Mouse (Mus musculus) heart, postnatal 14 days (tissue): ENCODE measurements around the gene Gm45711. TPM values are rescaled to one million over a fixed set of nuclear protein-coding genes. Genes with fewer than 3 reads are reported as not detected.
A peak's percentile ranks its signal among the peaks of the same experiment; 100 is the strongest.
"Not testable (repeated sequence)": the region's sequence is repeated elsewhere in the genome, so short reads cannot be mapped to it uniquely, and the experiment has no call there.

Source experiments
- DNase-seq, 2 experiments: peaks; one replicate each; pipeline ENCODE4 v3.0.0; 2021 to 2022
- intact Hi-C: fragments of 180-260 bp; cut with DNase I; formaldehyde crosslinking; loops from one replicate; pipeline ENCODE4 v1.15.1; 2025
- long read RNA-seq, 2 experiments: library from polyadenylated mRNA; stranded (forward); transcript quantifications; one replicate each; pipeline ENCODE4 v2.0.0; 2021
- total RNA-seq, 2 experiments: library from RNA; stranded (reverse); gene quantifications; 2 replicates each; pipeline ENCODE4 v1.2.3; 2021

Gene Gm45711
- not detected for total RNA-seq
- long read RNA-seq, experiment 1: 0 reads
- long read RNA-seq, experiment 2: 0 reads

DNA sequence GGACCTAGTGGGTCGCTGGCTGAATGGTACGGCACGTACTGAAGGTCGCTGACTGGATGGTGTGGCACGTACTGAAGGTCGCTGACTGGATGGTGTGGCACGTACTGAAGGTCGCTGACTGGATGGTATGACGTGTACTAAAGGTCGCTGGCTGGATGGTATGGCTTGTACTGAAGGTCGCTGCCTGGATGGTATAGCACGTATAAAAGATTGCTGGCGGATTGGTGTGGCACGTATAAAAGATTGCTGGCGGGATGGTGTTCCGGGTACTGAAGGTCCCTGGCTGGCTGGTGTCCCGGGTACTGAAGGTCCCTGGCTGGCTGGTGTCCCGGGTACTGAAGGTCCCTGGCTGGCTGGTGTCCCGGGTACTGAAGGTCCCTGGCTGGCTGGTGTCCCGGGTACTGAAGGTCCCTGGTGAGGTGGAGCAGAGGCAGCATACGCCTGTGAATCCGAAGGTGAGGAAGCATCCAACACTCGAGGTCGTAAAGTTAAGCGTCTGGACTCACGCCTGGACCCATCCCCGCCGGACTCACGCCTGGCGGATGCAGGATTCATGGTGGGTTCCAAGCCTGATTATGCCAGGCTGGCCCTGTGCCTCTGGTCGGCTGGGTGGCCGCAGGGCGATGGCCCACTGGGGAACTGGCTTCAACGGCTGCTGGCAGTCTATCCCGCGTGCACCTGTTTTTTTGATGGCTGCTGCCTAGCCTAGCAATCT lies at the start of gene Gm45711, which contains the start of gene Cmtm1:
Gene Gm45711 (minus strand): TSS at position 641 of the 715 bp plus-strand sequence.
Gene Cmtm1 (minus strand): TSS at position 705 of the 715 bp plus-strand sequence.
- intact Hi-C loops: not testable (repeated sequence)
- DNase-seq: peak; percentile 14 to 35

DNA sequence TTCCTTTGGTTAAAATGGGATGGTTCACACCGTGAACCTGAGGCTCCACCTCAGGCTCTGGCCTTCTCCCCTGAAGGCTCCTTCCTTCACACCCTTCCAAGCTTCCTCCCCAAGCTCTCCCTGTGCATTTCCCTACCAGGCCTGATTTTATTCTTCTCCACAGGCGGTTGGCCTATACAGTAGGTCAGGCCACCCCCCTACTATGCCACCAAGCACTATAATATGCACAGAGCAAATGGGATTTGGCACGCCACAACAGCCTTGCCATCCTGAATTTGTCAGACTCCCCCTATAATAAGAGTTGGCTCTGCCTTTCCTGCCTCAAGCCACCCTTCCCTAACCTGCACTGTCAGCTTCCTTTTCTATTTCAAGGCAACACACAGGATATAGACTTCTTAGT lies 48.8 kb upstream of the Gm45711 start:
- intact Hi-C loops: no loop called here
- no peak for DNase-seq

DNA sequence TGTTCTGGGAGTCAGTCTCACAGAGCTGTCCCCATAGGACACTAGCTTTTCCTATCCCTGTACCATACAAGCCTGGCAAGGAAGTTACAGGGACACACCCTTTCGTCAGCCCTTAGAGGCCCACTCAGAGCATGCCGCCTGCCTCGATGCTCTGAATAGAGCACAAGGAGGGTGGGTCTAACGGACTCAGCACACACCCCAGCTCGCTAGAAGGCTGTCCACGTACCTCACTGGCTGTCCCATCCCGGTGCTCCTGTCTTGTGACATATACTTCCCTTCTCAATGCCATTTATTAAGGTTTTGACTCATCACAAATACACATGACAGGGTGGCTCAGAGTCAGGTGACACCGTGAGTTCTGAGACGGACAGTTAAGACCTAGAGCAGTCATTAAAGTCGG lies 44.6 kb upstream of the Gm45711 start:
- intact Hi-C loops: no loop called here
- no peak for DNase-seq

GRCm38 (mm10) chr8:104353186-104353585 lies 43.3 kb upstream of the Gm45711 start:
- intact Hi-C loops: no loop called here
- DNase-seq: no peak

DNA sequence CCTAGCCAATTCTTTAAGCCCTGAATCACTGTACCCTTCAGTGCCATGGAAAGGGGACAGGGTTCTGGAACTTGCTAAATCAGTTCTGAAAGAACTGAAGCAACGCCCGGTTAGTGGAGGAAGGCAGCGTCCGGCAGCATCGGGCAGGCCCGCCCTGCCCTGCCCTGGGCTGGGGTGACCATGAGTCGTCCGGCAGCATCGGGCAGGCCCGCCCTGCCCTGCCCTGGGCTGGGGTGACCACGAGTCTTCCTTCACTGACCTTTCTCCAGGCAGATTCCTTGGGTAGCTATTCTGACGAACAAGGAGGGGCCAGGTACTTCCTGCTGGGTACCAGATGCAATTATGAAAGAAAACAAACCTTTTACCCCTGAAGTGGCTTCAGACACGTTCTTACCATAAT lies 40.2 kb upstream of the Gm45711 start:
- DNase-seq: no peak
- intact Hi-C loops: no loop called here

- intact Hi-C loops: no loop called here
- DNase-seq: peak; percentile 41 to 58
Observed at GRCm38 (mm10) chr8:104348971-104349370, 39.1 kb upstream of the Gm45711 start.

GRCm38 (mm10) chr8:104346706-104347105 lies 36.8 kb upstream of the Gm45711 start:
- DNase-seq: no peak
- intact Hi-C loops: no loop called here

GRCm38 (mm10) chr8:104344622-104345021 lies 34.7 kb upstream of the Gm45711 start:
- no peak for DNase-seq
- intact Hi-C loops: loop anchor here (1.0 to 5.0 kb wide), 5 partner anchors 52 to 227 kb away; partner anchors contain the start of genes Car7, Dync1li2 and Nae1

GRCm38 (mm10) chr8:104343957-104344356 lies 34.1 kb upstream of the Gm45711 start:
- intact Hi-C loops: loop anchor here (1.0 to 5.0 kb wide), 5 partner anchors 53 to 227 kb away; partner anchors contain the start of genes Car7, Dync1li2 and Nae1
- DNase-seq: peak; percentile 90 to 93

GRCm38 (mm10) chr8:104342426-104342825 lies 32.5 kb upstream of the Gm45711 start:
- intact Hi-C loops: loop anchor here (5.0 kb wide), 2 partner anchors 190 to 195 kb away; partner anchors contain the start of genes Car7 and Nae1
- DNase-seq: no peak

- no peak for DNase-seq
- intact Hi-C loops: loop anchor here (2.0 to 5.0 kb wide), 3 partner anchors 91 to 194 kb away; partner anchors contain the start of genes Car7, Cklf and Nae1
Observed at GRCm38 (mm10) chr8:104341678-104342077, 31.8 kb upstream of the Gm45711 start.

DNA sequence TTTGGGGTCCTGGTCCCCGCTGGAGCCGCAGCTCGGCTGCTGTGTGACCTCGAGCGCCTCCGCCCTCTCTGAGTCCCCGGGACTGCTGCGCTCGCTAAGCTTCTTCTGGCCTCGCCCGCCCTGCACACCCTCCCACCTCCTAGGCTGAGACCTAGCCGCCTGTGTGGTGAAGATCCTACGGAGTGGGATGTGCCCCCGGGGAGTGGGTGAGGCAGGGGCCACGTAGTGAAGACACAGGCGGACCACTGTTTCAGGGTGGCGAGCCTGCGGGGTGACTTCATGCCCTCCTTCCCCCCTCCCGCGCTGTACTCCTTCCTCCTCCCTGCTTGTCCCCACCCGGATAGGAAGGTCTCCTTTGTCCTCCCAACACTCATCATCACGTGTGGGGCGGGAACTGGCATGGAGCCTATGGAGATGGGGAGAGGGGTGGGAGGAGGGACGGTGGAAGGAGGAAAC lies 31.3 kb upstream of the Gm45711 start:
- DNase-seq: peak; percentile 81 to 84

DNA sequence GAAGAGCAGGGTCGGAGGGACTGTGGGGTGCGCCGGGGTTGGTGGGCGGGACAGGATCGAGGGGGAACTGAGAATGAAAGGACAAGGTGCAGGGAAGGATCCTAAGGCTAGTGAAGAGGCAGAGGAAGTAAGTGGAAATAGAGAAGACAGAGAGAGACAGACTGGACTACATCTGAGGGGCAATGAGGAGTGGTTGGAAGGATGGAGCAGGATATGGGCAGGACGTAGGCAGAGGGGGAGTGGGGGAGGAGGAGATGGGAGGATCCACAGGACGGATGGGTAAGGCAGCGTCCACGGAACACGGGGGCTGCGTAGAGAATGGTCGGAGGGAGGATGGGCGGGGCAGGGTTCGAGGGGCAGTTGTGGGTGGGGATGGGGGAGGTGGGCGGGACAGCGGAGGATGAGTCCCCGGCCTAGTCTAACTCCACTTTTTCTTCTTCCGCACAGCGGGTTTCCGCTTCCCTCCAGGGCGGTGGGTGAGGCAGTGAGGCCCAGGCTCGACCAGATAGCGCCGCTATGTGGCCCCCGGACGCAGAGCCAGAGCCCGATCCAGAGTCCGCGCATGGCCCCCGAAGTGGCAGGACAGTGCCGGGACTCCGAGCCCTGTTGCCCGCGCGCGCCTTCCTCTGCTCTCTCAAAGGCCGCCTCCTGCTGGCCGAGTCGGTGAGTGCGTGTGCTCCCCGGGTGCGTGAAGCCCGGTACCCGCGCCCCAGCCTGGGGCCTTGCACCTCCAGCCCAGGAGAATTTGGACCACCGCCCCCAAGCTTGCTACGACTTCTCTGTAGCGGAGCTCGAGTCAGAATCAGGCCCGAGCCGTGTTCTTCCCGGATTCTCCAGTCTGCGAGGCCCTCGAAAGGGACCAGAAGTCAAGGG lies 30.6 kb upstream of the Gm45711 start:
- peak; percentile 82 to 83 for DNase-seq

More for the DNA sequence above, 31.3 kb upstream of the Gm45711 start:
- intact Hi-C loops: loop anchor here (2.0 to 5.0 kb wide), 3 partner anchors 90 to 194 kb away; partner anchors contain the start of genes Car7, Cklf and Nae1

DNA sequence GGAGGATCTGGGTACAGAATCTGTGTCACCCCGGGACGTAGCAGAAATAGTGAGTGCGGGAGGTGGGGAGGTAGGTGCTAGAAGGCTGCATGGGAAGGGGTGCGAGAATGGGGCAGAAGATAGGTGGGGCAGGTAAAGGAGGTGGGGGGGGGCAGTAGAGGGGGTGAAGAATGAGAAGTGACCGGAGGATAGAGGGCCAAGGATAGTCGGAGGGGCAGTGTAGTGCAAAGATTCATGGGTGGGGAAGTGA lies 30.0 kb upstream of the Gm45711 start:
- DNase-seq: peak in 1 of 2 experiments; percentile 18
- intact Hi-C loops: loop anchor here (2.0 to 10.0 kb wide), 4 partner anchors 89 to 245 kb away; partner anchors contain the start of genes Car7, Cklf and Nae1

More for the DNA sequence above, 30.6 kb upstream of the Gm45711 start:
- intact Hi-C loops: loop anchor here (2.0 to 5.0 kb wide), 3 partner anchors 90 to 193 kb away; partner anchors contain the start of genes Car7, Cklf and Nae1

DNA sequence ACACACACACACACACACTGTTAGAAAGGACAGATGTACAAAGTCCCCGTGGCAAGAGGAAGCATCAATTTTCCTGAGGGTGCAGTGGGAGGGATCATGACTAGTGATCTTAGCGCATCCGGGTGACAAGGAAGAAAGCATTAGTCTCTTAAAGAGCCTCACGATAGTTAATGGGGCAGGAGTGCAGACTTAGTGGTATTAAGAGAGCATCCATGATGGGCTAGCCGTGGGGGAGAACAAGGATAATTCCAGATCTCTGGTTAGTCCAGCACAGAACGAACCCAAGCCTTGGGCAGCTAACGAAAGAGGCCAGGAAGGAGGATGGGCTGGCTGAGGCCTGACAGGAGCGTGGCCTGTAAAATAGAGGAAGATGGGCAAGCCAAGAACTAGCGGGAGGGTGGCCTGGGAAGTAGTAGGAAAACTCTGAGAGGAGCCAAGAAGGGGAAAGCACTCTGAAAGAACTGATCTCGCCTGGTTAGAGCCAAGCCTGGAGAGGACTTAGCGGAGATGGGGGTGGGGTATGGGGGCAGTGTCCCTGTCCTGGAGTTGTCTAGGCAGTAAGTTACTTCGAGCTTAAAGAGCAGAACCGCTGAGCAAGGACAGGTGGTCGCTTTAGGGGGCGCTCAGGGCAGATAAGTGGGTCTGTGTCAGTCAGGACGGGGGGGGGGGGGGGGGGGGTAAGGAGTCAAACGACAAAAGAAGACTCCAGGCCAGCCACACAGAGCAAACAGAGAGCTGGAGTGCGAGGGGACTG lies 29.5 kb upstream of the Gm45711 start, which contains the start of gene Cmtm3:
Gene Cmtm3 (plus strand): TSS at position 182 of the 754 bp plus-strand sequence.
- intact Hi-C loops: loop anchor here (10.0 kb wide), 1 partner anchor 245 kb away; no protein-coding TSS in a partner anchor
- peak; percentile 38 to 49 for DNase-seq

- intact Hi-C loops: loop anchor here (10.0 kb wide), 1 partner anchor 243 kb away; no protein-coding TSS in a partner anchor
Observed at GRCm38 (mm10) chr8:104337890-104338289, 28.0 kb upstream of the Gm45711 start.

DNA sequence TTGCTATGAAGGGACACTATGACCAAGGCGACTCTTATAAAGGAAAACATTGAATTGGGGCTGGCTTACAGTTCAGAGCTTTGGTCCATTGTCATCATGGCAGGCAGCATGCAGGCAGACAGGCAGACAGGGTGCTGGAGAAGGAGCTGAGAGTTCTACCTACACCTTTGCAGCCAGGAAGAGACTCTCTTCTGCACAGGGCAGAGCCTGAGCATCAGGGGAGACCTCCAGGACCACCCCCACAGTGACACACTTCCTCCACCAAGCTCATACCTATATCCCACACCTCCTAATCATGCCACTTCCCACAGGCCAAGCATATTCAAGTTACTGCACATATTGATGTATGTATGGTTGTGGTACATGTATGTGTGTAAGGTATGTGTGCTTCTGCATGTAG lies 26.9 kb upstream of the Gm45711 start:
- intact Hi-C loops: loop anchor here (10.0 kb wide), 1 partner anchor 242 kb away; no protein-coding TSS in a partner anchor
- no peak for DNase-seq

More at GRCm38 (mm10) chr8:104337890-104338289, 28.0 kb upstream of the Gm45711 start:
- DNase-seq: no peak

DNA sequence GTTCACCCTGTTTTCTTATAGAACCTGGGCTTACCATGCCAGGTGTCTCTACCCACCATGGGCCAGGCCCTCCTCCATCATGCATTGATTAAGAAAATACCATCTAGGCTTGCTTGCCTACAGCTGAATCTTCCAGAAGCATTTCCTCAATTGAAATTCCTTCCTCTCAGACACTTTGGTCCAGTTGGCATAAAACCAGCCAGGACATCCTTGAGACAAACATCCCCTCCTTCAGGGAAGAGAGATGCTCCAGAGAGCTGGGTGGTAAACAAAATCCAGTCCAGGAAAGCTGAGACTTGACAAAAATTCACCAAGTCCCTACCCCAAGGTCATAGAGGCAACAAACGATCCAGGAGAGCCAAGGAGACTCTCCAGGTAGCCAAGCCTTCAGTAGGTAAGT lies 24.3 kb upstream of the Gm45711 start:
- intact Hi-C loops: loop anchor here (10.0 kb wide), 1 partner anchor 239 kb away; no protein-coding TSS in a partner anchor
- DNase-seq: no peak

DNA sequence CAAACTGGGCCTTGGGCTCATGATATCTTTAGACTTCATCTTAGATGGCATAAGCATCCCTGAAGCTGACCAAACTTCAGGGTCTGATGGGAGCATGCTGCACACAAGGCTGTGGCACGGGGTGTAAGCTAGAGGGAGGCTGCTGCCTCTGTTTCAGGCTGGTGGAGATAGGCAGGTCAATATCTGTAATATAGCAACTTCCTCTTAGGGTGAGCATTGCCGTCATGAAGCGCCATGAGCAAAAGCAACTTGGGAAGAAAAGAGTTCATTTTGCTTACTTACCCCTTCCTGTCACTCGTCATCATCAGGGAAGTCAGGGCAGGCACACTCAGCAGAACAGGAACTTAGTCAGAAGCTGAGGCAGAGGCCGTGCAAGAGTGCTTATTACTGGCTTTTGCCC lies 23.9 kb upstream of the Gm45711 start:
- DNase-seq: no peak
- intact Hi-C loops: loop anchor here (10.0 kb wide), 1 partner anchor 239 kb away; no protein-coding TSS in a partner anchor
